Mouse (Mus musculus) liver, adult 2 months (tissue): ENCODE measurements around the gene Abcc6.

Source experiments
- CTCF ChIP-seq: fragments of 200-500 bp; IDR thresholded peaks from 2 replicates; pipeline ENCODE4 v1.5.1; 2011; ENCODE audit warnings: low read depth, low read length, control low read depth
- POLR2A ChIP-seq: fragments of 200-500 bp; IDR thresholded peaks from 2 replicates; pipeline ENCODE4 v1.6.1; 2011; ENCODE audit warnings: low read length, control low read depth; ENCODE audit not compliant: insufficient read depth; ENCODE audit errors: extremely low read depth

DNA sequence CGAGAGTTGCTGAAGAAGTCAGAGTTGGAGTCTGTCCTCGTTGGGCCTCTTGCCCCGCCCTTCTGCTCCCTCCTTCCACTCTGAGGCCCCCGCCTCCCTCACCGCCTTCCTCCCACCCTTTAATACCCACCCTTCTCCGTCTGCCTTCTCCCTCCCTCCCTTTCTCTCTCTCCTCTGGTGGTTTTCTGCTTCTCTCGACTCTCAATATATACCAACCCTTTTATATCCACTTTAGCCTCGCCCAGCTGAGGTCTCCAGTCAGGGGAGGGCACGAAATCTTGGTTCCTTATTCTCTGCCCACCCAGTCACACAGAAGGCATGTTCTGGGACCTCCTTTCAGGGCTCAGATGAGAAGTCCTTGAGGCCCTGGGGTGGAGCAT lies 108.9 kb downstream of the Abcc6 start, which contains the start of gene Emp3:
- TF ChIP-seq POLR2A: no peak
- TF ChIP-seq CTCF: no peak
